Mouse (Mus musculus) limb, embryonic 11.5 days (tissue): Measurements from ENCODE around the gene Adk. TPM values are rescaled to one million over a fixed set of nuclear protein-coding genes. Genes with fewer than 3 reads are reported as not detected.

ENCODE experiments used
- ATAC-seq: fragments of 200-750 bp; cut with Nextera tagmentation; 2 replicates; pipeline ENCODE4 v1.8.0; 2017; ENCODE audit warnings: low read depth; ENCODE audit not compliant: insufficient number of reproducible peaks, low FRiP score, low TSS enrichment
- DNase-seq: peaks from one replicate; pipeline ENCODE4 v3.0.0-alpha.2; 2015; ENCODE audit warnings: low spot score
- H3K27ac ChIP-seq: fragments of 300-500 bp; sonication (generic); replicated peaks from 2 replicates; pipeline ENCODE4 v1.5.1; 2014; ENCODE audit warnings: low read depth, mild to moderate bottlenecking, low read length
- H3K27me3 ChIP-seq: fragments of 300-500 bp; sonication (generic); 2 replicates; pipeline ENCODE4 v1.6.1; 2014; ENCODE audit warnings: mild to moderate bottlenecking, low read length, mixed read lengths; ENCODE audit not compliant: control insufficient read depth, insufficient read depth
- H3K36me3 ChIP-seq: fragments of 300-500 bp; sonication (generic); 2 replicates; pipeline ENCODE4 v1.6.1; 2014; ENCODE audit warnings: mild to moderate bottlenecking, low read length, moderate library complexity, mixed read lengths; ENCODE audit not compliant: control insufficient read depth, insufficient read depth
- H3K4me1 ChIP-seq: fragments of 300-500 bp; sonication (generic); 2 replicates; pipeline ENCODE4 v1.6.1; 2014; ENCODE audit warnings: low read length, mixed read lengths; ENCODE audit not compliant: control insufficient read depth, insufficient read depth
- H3K4me2 ChIP-seq: fragments of 300-500 bp; sonication (generic); 2 replicates; pipeline ENCODE4 v1.6.1; 2014; ENCODE audit warnings: low read depth, mild to moderate bottlenecking, moderate library complexity; ENCODE audit not compliant: severe bottlenecking
- H3K4me3 ChIP-seq: fragments of 300-500 bp; sonication (generic); 2 replicates; pipeline ENCODE4 v1.5.1; 2014; ENCODE audit warnings: low read depth, low read length
- H3K9ac ChIP-seq: fragments of 300-500 bp; sonication (generic); 2 replicates; pipeline ENCODE4 v1.6.1; 2014; ENCODE audit warnings: mild to moderate bottlenecking, low read length
- H3K9me3 ChIP-seq: fragments of 300-500 bp; sonication (generic); 2 replicates; pipeline ENCODE4 v1.6.1; 2016; ENCODE audit warnings: low read length; ENCODE audit not compliant: control insufficient read depth
- WGBS: fragments of 180-500 bp; shearing (Covaris S2); extraction: QIAGEN DNeasy Blood & Tissue Kit; methylation state at CpG from one replicate; pipeline ENCODE4 v1.1.7; 2014; 5-methylcytosine and 5-hydroxymethylcytosine counted together
- polyA plus RNA-seq: library from polyadenylated mRNA; unstranded; fragments of >200 nt; fragmentation: Nextera tagmentation; extraction: Ambion mirVana; gene quantifications from 2 replicates; pipeline ENCODE4 v1.2.1, GENCODE M21; 2014

Gene Adk
- polyA plus RNA-seq, 1 experiment from 2014 or later: 149 TPM

GRCm38 (mm10) chr14:21304815-21305214 is 252.4 kb downstream of the Adk start:
- H3K36me3 ChIP-seq: no peaks in the 10 kb centered on the region
- peaks cover 27% of the 10 kb centered on the region for H3K4me1 ChIP-seq
- DNase-seq: peak; percentile 57
- no peak overlapping the region for H3K4me3 ChIP-seq
- ATAC-seq: peak; percentile 31; the same call in 1 of the 2 replicates
- no peak overlapping the region for H3K9ac ChIP-seq
- H3K27me3 ChIP-seq: no peaks in the 10 kb centered on the region
- H3K4me2 ChIP-seq: no peak overlapping the region
- 0 out of 2 replicates have a peak overlapping the region, but pooled peaks have one; percentile 16 for H3K27ac ChIP-seq
- no peaks in the 10 kb centered on the region for H3K9me3 ChIP-seq
- 44% methylated on average over 1 of the region's 1 CpGs for WGBS

- H3K27me3 ChIP-seq: no peaks in the 10 kb centered on the region
- no peaks in the 10 kb centered on the region for H3K36me3 ChIP-seq
- H3K4me2 ChIP-seq: no peak overlapping the region
- WGBS: 20% methylated on average over 4 of the region's 4 CpGs
- no peaks in the 10 kb centered on the region for H3K9me3 ChIP-seq
- H3K27ac ChIP-seq: 0 out of 2 replicates have a peak overlapping the region, but pooled peaks have one; percentile 42
- H3K4me3 ChIP-seq: no peak overlapping the region
- ATAC-seq: no peak
- H3K9ac ChIP-seq: no peak overlapping the region
- peaks cover 22% of the 10 kb centered on the region for H3K4me1 ChIP-seq
- peak; percentile 50 for DNase-seq
Measured at GRCm38 (mm10) chr14:21308349-21308936, 256.1 kb downstream of the Adk start.

- no peaks in the 10 kb centered on the region for H3K9me3 ChIP-seq
- DNase-seq (no peak), ATAC-seq (no peak)
- H3K27ac ChIP-seq: no peak overlapping the region
- no peaks in the 10 kb centered on the region for H3K27me3 ChIP-seq
- no peak overlapping the region for H3K4me2 ChIP-seq
- 95% methylated on average over 5 of the region's 5 CpGs for WGBS
- H3K4me1 ChIP-seq: peaks cover 27% of the 10 kb centered on the region
- H3K9ac ChIP-seq: no peak overlapping the region
- no peak overlapping the region for H3K4me3 ChIP-seq
- no peaks in the 10 kb centered on the region for H3K36me3 ChIP-seq
Measured at GRCm38 (mm10) chr14:21310530-21310929, 258.2 kb downstream of the Adk start.

- peak; percentile 37 for DNase-seq
- WGBS: 54% methylated on average over 11 of the region's 11 CpGs
- no peaks in the 10 kb centered on the region for H3K36me3 ChIP-seq
- H3K27ac ChIP-seq: peak overlapping the region; percentile 42; the same call in 1 of the 2 replicates
- H3K4me2 ChIP-seq: no peak overlapping the region
- H3K27me3 ChIP-seq: no peaks in the 10 kb centered on the region
- no peaks in the 10 kb centered on the region for H3K9me3 ChIP-seq
- ATAC-seq: peak; percentile 17; the same call in 1 of the 2 replicates
- H3K4me1 ChIP-seq: peaks cover 12% of the 10 kb centered on the region
- no peak overlapping the region for H3K9ac ChIP-seq
- H3K4me3 ChIP-seq: no peak overlapping the region
Measured at GRCm38 (mm10) chr14:21313561-21314342, 261.4 kb downstream of the Adk start.

DNA sequence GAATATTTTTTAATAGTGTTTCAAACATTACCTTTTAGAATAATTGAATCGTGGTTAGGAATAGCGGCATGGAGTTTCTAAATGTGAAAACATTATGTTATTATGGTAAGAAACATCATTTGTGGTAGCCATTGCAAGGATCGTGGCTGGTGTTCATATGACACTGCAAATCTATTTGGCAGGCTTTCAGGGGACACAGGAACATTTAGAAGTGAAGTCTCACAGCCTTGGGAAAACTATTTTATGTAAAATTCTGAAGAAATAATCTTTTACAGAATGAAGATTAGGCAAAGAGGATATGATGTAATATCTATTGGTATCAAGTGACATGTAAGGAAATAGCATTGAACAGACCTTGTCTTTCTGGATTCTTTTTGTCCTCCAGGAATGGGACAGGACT is 262.1 kb downstream of the Adk start:
- Histone ChIP-seq H3K9me3 (no peaks in the 10 kb centered on the region), H3K4me1 (peaks cover 12% of the 10 kb centered on the region), H3K36me3 (no peaks in the 10 kb centered on the region), H3K27ac (0 out of 2 replicates have a peak overlapping the region, but pooled peaks have one; percentile 42), H3K4me2 (no peak overlapping the region), H3K27me3 (no peaks in the 10 kb centered on the region), H3K4me3 (no peak overlapping the region), H3K9ac (no peak overlapping the region)
- WGBS: 85% methylated on average over 3 of the region's 3 CpGs
- ATAC-seq: no peak
- no peak for DNase-seq

DNA sequence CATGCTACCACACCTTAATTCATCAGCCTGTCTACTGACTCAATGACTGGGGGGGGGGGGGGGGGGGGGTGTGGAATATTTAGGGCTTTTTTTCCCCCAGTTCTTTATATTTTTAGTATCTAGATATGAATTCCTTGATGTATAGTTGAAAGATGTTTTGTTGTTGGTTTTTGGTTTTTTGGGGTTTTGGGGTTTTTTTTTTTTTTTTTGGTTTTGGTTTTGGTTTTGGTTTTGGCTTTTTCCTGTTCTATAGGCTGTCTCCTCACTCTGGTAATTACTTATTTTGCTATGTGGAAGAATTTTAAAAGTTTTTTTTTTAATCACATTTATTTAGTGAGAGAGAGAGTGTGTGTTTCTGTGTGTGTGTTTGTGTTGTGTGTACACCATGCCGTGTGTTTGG is 282.5 kb downstream of the Adk start:
- Histone ChIP-seq H3K36me3 (no peaks in the 10 kb centered on the region), H3K4me1 (no peaks in the 10 kb centered on the region), H3K27me3 (no peaks in the 10 kb centered on the region), H3K9me3 (no peaks in the 10 kb centered on the region), H3K4me3 (no peak overlapping the region), H3K4me2 (no peak overlapping the region), H3K9ac (no peak overlapping the region), H3K27ac (no peak overlapping the region)
- ATAC-seq (no peak), DNase-seq (no peak)
- WGBS: 96% methylated on average over 1 of the region's 1 CpGs

- no peaks in the 10 kb centered on the region for H3K36me3 ChIP-seq
- no peaks in the 10 kb centered on the region for H3K4me1 ChIP-seq
- 74% methylated on average over 11 of the region's 11 CpGs for WGBS
- DNase-seq (no peak), ATAC-seq (no peak)
- H3K4me3 ChIP-seq: no peak overlapping the region
- no peak overlapping the region for H3K9ac ChIP-seq
- H3K27ac ChIP-seq: no peak overlapping the region
- no peak overlapping the region for H3K4me2 ChIP-seq
- H3K27me3 ChIP-seq: no peaks in the 10 kb centered on the region
- no peaks in the 10 kb centered on the region for H3K9me3 ChIP-seq
Measured at GRCm38 (mm10) chr14:21335691-21336314, 283.4 kb downstream of the Adk start.

DNA sequence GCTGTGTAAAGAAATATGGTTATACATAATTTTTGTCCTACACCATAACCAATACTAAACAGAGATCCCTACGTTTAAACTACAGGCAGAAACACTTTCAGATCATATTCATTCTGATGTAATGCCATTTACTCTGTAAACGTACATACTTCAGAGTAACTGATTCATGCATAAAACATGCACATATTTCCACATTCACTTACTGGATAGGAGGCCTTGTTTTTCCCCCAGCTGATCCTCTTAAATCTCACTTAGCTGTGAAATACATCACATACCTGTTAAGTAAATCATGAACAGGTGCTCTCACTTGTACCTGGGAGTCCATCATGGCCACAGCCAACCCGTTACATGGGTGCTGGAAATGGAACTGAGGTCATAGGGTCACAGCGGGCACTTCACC is 285.6 kb downstream of the Adk start:
- ATAC-seq: no peak

More for the DNA sequence above, 285.6 kb downstream of the Adk start:
- Histone ChIP-seq H3K4me1 (no peaks in the 10 kb centered on the region), H3K27me3 (no peaks in the 10 kb centered on the region), H3K36me3 (no peaks in the 10 kb centered on the region), H3K9ac (no peak overlapping the region), H3K9me3 (no peaks in the 10 kb centered on the region), H3K27ac (no peak overlapping the region), H3K4me3 (no peak overlapping the region), H3K4me2 (no peak overlapping the region)
- WGBS: 75% methylated on average over 4 of the region's 4 CpGs
- no peak for DNase-seq
